Mouse (Mus musculus): ENCODE results near the gene Mrpl28.

GRCm38 (mm10) chr17:26137106-26137750 is 13.9 kb downstream of the Mrpl28 start:
- TF ChIP-seq CTCF (IDR thresholded peaks at IDR 0.05; ENCODE audit: low read depth, low read length) (no peak), GATA1 (IDR thresholded peaks at IDR 0.05; ENCODE audit: borderline replicate concordance, low read length) (no peak), GATA2 (IDR thresholded peaks at IDR 0.05; ENCODE audit: borderline replicate concordance, low read depth, low read length) (no peak)

Measured in G1E (cell line).